Mouse (Mus musculus) spleen, embryonic (tissue): ENCODE measurements around the gene Tmub2.

Experiments
- CTCF ChIA-PET: fragments of 350-600 bp; sonication (Branson Sonifier 250); formaldehyde crosslinking; loops from one replicate; lab custom pipeline; 2022; lab: Charles Lee

Tmub2 gene

GRCm38 (mm10) chr11:102297577-102298556 is 13.1 kb downstream of the Tmub2 start:
- CTCF ChIA-PET = interaction anchor here (1.0 kb wide), 2 partner anchors 12 to 21 kb away, joined by 3 to 9 read pairs; partner anchors contain the start of gene Ubtf

GRCm38 (mm10) chr11:102299839-102300238 is 15.1 kb downstream of the Tmub2 start:
- CTCF ChIA-PET = interaction anchor here (0.5 to 0.9 kb wide), 4 partner anchors 9 to 137 kb away, joined by 3 to 7 read pairs (median 4); no protein-coding TSS in a partner anchor

GRCm38 (mm10) chr11:102304141-102304540 is 19.4 kb downstream of the Tmub2 start:
- CTCF ChIA-PET = interaction anchor here (0.7 kb wide), 1 partner anchor 76 kb away, joined by 19 read pairs; no protein-coding TSS in a partner anchor

GRCm38 (mm10) chr11:102305359-102305758 is 20.6 kb downstream of the Tmub2 start:
- CTCF ChIA-PET = interaction anchor here (0.5 kb wide), 1 partner anchor 25 kb away, joined by 4 read pairs; no protein-coding TSS in a partner anchor

GRCm38 (mm10) chr11:102308104-102308503 is 23.4 kb downstream of the Tmub2 start:
- CTCF ChIA-PET = interaction anchor here (0.6 to 3.4 kb wide), 6 partner anchors 9 to 668 kb away, joined by 4 to 15 read pairs (median 6); partner anchors contain the start of genes Grn and Ubtf

GRCm38 (mm10) chr11:102308979-102309378 is 24.2 kb downstream of the Tmub2 start:
- CTCF ChIA-PET = interaction anchor here (0.6 to 3.4 kb wide), 5 partner anchors 9 to 263 kb away, joined by 4 to 15 read pairs (median 4); partner anchors contain the start of genes Grn and Ubtf

GRCm38 (mm10) chr11:102309821-102310617 is 25.3 kb downstream of the Tmub2 start:
- CTCF ChIA-PET = interaction anchor here (0.6 to 3.4 kb wide), 7 partner anchors 9 to 169 kb away, joined by 3 to 15 read pairs (median 4); partner anchors contain the start of gene Ubtf

GRCm38 (mm10) chr11:102310768-102311695 is 26.3 kb downstream of the Tmub2 start:
- CTCF ChIA-PET = interaction anchor here (0.6 to 3.4 kb wide), 6 partner anchors 8 to 170 kb away, joined by 3 to 15 read pairs (median 4); partner anchors contain the start of gene Ubtf

- CTCF ChIA-PET = interaction anchor here (0.6 kb wide), 1 partner anchor 35 kb away, joined by 4 read pairs; no protein-coding TSS in a partner anchor
Observed at GRCm38 (mm10) chr11:102311966-102312365, 27.2 kb downstream of the Tmub2 start.

- CTCF ChIA-PET = no interaction called here
Observed at GRCm38 (mm10) chr11:102312586-102312985, 27.9 kb downstream of the Tmub2 start.

- CTCF ChIA-PET = no interaction called here
Observed at GRCm38 (mm10) chr11:102314321-102314720, 29.6 kb downstream of the Tmub2 start.

- CTCF ChIA-PET = no interaction called here
Observed at GRCm38 (mm10) chr11:102315690-102316571, 31.2 kb downstream of the Tmub2 start.

- CTCF ChIA-PET = no interaction called here
Observed at GRCm38 (mm10) chr11:102316572-102317297, 32.0 kb downstream of the Tmub2 start.

GRCm38 (mm10) chr11:102317298-102317900 is 32.7 kb downstream of the Tmub2 start:
- CTCF ChIA-PET = no interaction called here

- CTCF ChIA-PET = interaction anchor here (0.8 to 2.1 kb wide), 2 partner anchors 9 to 13 kb away, joined by 3 to 15 read pairs; no protein-coding TSS in a partner anchor
Observed at GRCm38 (mm10) chr11:102317901-102318575, 33.3 kb downstream of the Tmub2 start.

GRCm38 (mm10) chr11:102318576-102319409 is 34.1 kb downstream of the Tmub2 start:
- CTCF ChIA-PET = interaction anchor here (0.7 to 2.1 kb wide), 4 partner anchors 10 to 95 kb away, joined by 3 to 15 read pairs (median 7); no protein-coding TSS in a partner anchor
